Mouse (Mus musculus) CH12.LX (cell line): ENCODE results near the gene Rnaseh2c. TPM values are rescaled to one million over a fixed set of nuclear protein-coding genes. Genes with fewer than 3 reads are reported as not detected.

Source experiments
- DNase-seq: peaks from one replicate; pipeline ENCODE4 v3.0.0-alpha.2; 2013; ENCODE audit errors: extremely low read depth
- H3K27ac ChIP-seq: 2 replicates; pipeline ENCODE4 v1.5.1; 2012; ENCODE audit warnings: low read depth, mild to moderate bottlenecking, control low read depth, moderate library complexity; ENCODE audit not compliant: insufficient read depth
- H3K27me3 ChIP-seq: replicated peaks from 2 replicates; pipeline ENCODE3; 2012; ENCODE audit warnings: inconsistent platforms
- H3K36me3 ChIP-seq, 2 experiments: replicated peaks in 1 of 2; 2 replicates each; pipeline versions ENCODE3 to v1.6.1; 2012; ENCODE audit warnings: inconsistent platforms in 1 of 2, low read length in 1 of 2, mild to moderate bottlenecking in 1 of 2, mixed read lengths in 1 of 2, moderate library complexity in 1 of 2; ENCODE audit not compliant: control insufficient read depth in 1 of 2, insufficient read depth in 1 of 2
- H3K4me1 ChIP-seq, 2 experiments: 2 replicates each; pipeline ENCODE4 v1.6.1; 2012; ENCODE audit warnings: inconsistent platforms in 1 of 2, moderate library complexity in 1 of 2; ENCODE audit not compliant: insufficient read depth in 2 of 2, control insufficient read depth in 1 of 2
- H3K4me2 ChIP-seq: 2 replicates; pipeline ENCODE4 v1.6.1; 2012; ENCODE audit warnings: low read depth, mild to moderate bottlenecking, control low read depth; ENCODE audit not compliant: poor library complexity, insufficient read depth, severe bottlenecking
- H3K4me3 ChIP-seq, 3 experiments: fragments of 150-350 bp in 1 of 3; sonication (generic) in 1 of 3; replicated peaks in 1 of 3; 2 replicates each; pipeline versions ENCODE3 to v1.5.1; 2011 to 2012; ENCODE audit warnings: low read depth in 2 of 3, low read length in 2 of 3, mild to moderate bottlenecking in 2 of 3, moderate library complexity in 2 of 3, control low read depth in 1 of 3, improper control_type of control experiment in 1 of 3, inconsistent platforms in 1 of 3, mixed read lengths in 1 of 3; ENCODE audit not compliant: poor library complexity in 1 of 3
- H3K79me2 ChIP-seq: replicated peaks from 2 replicates; pipeline ENCODE4 v1.6.1; 2012; ENCODE audit warnings: mild to moderate bottlenecking, moderate library complexity; ENCODE audit not compliant: control insufficient read depth, poor library complexity, insufficient read depth, severe bottlenecking; ENCODE audit errors: extremely low read depth
- H3K9ac ChIP-seq: 2 replicates; pipeline ENCODE4 v1.6.1; 2012; ENCODE audit warnings: low read depth, mild to moderate bottlenecking, control low read depth, moderate library complexity; ENCODE audit not compliant: insufficient read depth
- H3K9me3 ChIP-seq: replicated peaks from 2 replicates; pipeline ENCODE3; 2012; ENCODE audit warnings: low read length, inconsistent platforms, mixed read lengths
- BHLHE40 ChIP-seq: IDR thresholded peaks from 2 replicates; pipeline ENCODE4 v1.6.1; 2011; ENCODE audit warnings: mild to moderate bottlenecking, low read depth, low read length, improper control_type of control experiment
- CHD1 ChIP-seq: IDR thresholded peaks from 2 replicates; pipeline ENCODE4 v1.6.1; 2012; ENCODE audit warnings: low read depth, low read length, improper control_type of control experiment, inconsistent platforms
- CHD2 ChIP-seq: IDR thresholded peaks from 2 replicates; pipeline ENCODE4 v1.6.1; 2011; ENCODE audit warnings: low read length, improper control_type of control experiment
- CTCF ChIP-seq, 2 experiments: IDR thresholded peaks in 1 of 2; conservative IDR thresholded peaks in 1 of 2; 2 replicates each; pipeline ENCODE4 v1.5.1; 2011 to 2012; ENCODE audit warnings: low read depth in 2 of 2, low read length in 2 of 2, improper control_type of control experiment in 1 of 2, inconsistent platforms in 1 of 2, mild to moderate bottlenecking in 1 of 2, moderate library complexity in 1 of 2
- E2F4 ChIP-seq: IDR thresholded peaks from 2 replicates; pipeline ENCODE4 v1.6.1; 2011; ENCODE audit warnings: low read depth, low read length, improper control_type of control experiment; ENCODE audit not compliant: insufficient replicate concordance
- ELF1 ChIP-seq: IDR thresholded peaks from 2 replicates; pipeline ENCODE4 v1.6.1; 2014; ENCODE audit warnings: low read depth, mild to moderate bottlenecking, inconsistent platforms, low read length, improper control_type of control experiment
- EP300 ChIP-seq: IDR thresholded peaks from 2 replicates; pipeline ENCODE4 v1.6.1; 2011; ENCODE audit warnings: low read length, improper control_type of control experiment
- ETS1 ChIP-seq: conservative IDR thresholded peaks from 2 replicates; pipeline ENCODE4 v1.6.1; 2012; ENCODE audit warnings: low read depth, mild to moderate bottlenecking, inconsistent platforms, low read length, improper control_type of control experiment, moderate library complexity
- GABPA ChIP-seq: IDR thresholded peaks from 2 replicates; pipeline ENCODE4 v1.6.1; 2012; ENCODE audit warnings: low read depth, low read length, improper control_type of control experiment, inconsistent platforms; ENCODE audit not compliant: insufficient replicate concordance
- HCFC1 ChIP-seq: IDR thresholded peaks from 2 replicates; pipeline ENCODE4 v1.6.1; 2012; ENCODE audit warnings: low read depth, mild to moderate bottlenecking, inconsistent platforms, low read length, improper control_type of control experiment
- IRF4 ChIP-seq: IDR thresholded peaks from 2 replicates; pipeline ENCODE4 v1.6.1; 2014; ENCODE audit warnings: low read depth, mild to moderate bottlenecking, inconsistent platforms, low read length, improper control_type of control experiment
- JUN ChIP-seq: IDR thresholded peaks from 2 replicates; pipeline ENCODE4 v1.6.1; 2011; ENCODE audit warnings: low read depth, mild to moderate bottlenecking, low read length, improper control_type of control experiment, moderate library complexity; ENCODE audit not compliant: insufficient read depth
- JUND ChIP-seq: conservative IDR thresholded peaks from 2 replicates; pipeline ENCODE4 v1.6.1; 2011; ENCODE audit warnings: low read depth, low read length, improper control_type of control experiment
- KAT2A ChIP-seq: IDR thresholded peaks from 2 replicates; pipeline ENCODE4 v1.6.1; 2012; ENCODE audit warnings: low read length, improper control_type of control experiment, inconsistent platforms; ENCODE audit not compliant: insufficient replicate concordance
- MAFK ChIP-seq: IDR thresholded peaks from 2 replicates; pipeline ENCODE4 v1.6.1; 2011; ENCODE audit warnings: low read length, improper control_type of control experiment; ENCODE audit not compliant: insufficient replicate concordance
- MAX ChIP-seq: IDR thresholded peaks from 2 replicates; pipeline ENCODE4 v1.6.1; 2011; ENCODE audit warnings: low read length, improper control_type of control experiment
- MAZ ChIP-seq: IDR thresholded peaks from 2 replicates; pipeline ENCODE4 v1.6.1; 2012; ENCODE audit warnings: low read depth, mild to moderate bottlenecking, inconsistent platforms, low read length, improper control_type of control experiment, moderate library complexity
- MEF2A ChIP-seq: IDR thresholded peaks from 2 replicates; pipeline ENCODE4 v1.6.1; 2014; ENCODE audit warnings: low read depth, mild to moderate bottlenecking, inconsistent platforms, low read length, improper control_type of control experiment, borderline replicate concordance
- MXI1 ChIP-seq: IDR thresholded peaks from 2 replicates; pipeline ENCODE4 v1.6.1; 2011; ENCODE audit warnings: mild to moderate bottlenecking, low read depth, low read length, improper control_type of control experiment
- MYC ChIP-seq: IDR thresholded peaks from 2 replicates; pipeline ENCODE4 v1.6.1; 2011; ENCODE audit warnings: low read depth, mild to moderate bottlenecking, improper control_type of control experiment, low read length
- NELFE ChIP-seq: IDR thresholded peaks from 2 replicates; pipeline ENCODE4 v1.6.1; 2011; ENCODE audit warnings: low read depth, low read length, improper control_type of control experiment
- NRF1 ChIP-seq: IDR thresholded peaks from 2 replicates; pipeline ENCODE4 v1.6.1; 2014; ENCODE audit warnings: low read depth, mild to moderate bottlenecking, inconsistent platforms, low read length, improper control_type of control experiment, moderate library complexity
- PAX5 ChIP-seq: IDR thresholded peaks from 2 replicates; pipeline ENCODE4 v1.6.1; 2012; ENCODE audit warnings: low read length, inconsistent platforms, mixed read lengths
- POLR2A ChIP-seq: IDR thresholded peaks from 2 replicates; pipeline ENCODE4 v1.6.1; 2011; ENCODE audit warnings: low read depth, mild to moderate bottlenecking, improper control_type of control experiment, low read length
- POLR2AphosphoS2 ChIP-seq: IDR thresholded peaks from 2 replicates; pipeline ENCODE4 v1.6.1; 2011; ENCODE audit warnings: low read depth, low read length, improper control_type of control experiment
- RAD21 ChIP-seq: IDR thresholded peaks from 2 replicates; pipeline ENCODE4 v1.6.1; 2011; ENCODE audit warnings: low read depth, mild to moderate bottlenecking, low read length, improper control_type of control experiment, moderate library complexity
- RCOR1 ChIP-seq: conservative IDR thresholded peaks from 2 replicates; pipeline ENCODE4 v1.6.1; 2012; ENCODE audit warnings: low read depth, mild to moderate bottlenecking, inconsistent platforms, low read length, improper control_type of control experiment
- SIN3A ChIP-seq: IDR thresholded peaks from 2 replicates; pipeline ENCODE4 v1.6.1; 2012; ENCODE audit warnings: low read length, improper control_type of control experiment, inconsistent platforms
- TBP ChIP-seq: conservative IDR thresholded peaks from 2 replicates; pipeline ENCODE4 v1.6.1; 2011; ENCODE audit warnings: low read depth, low read length, improper control_type of control experiment
- TCF12 ChIP-seq: IDR thresholded peaks from 2 replicates; pipeline ENCODE4 v1.6.1; 2014; ENCODE audit warnings: low read depth, mild to moderate bottlenecking, inconsistent platforms, low read length, improper control_type of control experiment
- UBTF ChIP-seq: IDR thresholded peaks from 2 replicates; pipeline ENCODE4 v1.6.1; 2012; ENCODE audit warnings: low read depth, mild to moderate bottlenecking, inconsistent platforms, low read length, improper control_type of control experiment, moderate library complexity
- USF1 ChIP-seq: IDR thresholded peaks from 2 replicates; pipeline ENCODE4 v1.6.1; 2014; ENCODE audit warnings: low read depth, mild to moderate bottlenecking, inconsistent platforms, low read length, improper control_type of control experiment
- USF2 ChIP-seq: conservative IDR thresholded peaks from 2 replicates; pipeline ENCODE4 v1.6.1; 2011; ENCODE audit warnings: low read depth, low read length, improper control_type of control experiment
- ZC3H11A ChIP-seq: IDR thresholded peaks from 2 replicates; pipeline ENCODE4 v1.6.1; 2012; ENCODE audit warnings: low read depth, mild to moderate bottlenecking, inconsistent platforms, low read length, improper control_type of control experiment
- ZKSCAN1 ChIP-seq: IDR thresholded peaks from 2 replicates; pipeline ENCODE4 v1.6.1; 2012; ENCODE audit warnings: low read depth, inconsistent platforms, low read length, improper control_type of control experiment, borderline replicate concordance
- ZMIZ1 ChIP-seq: IDR thresholded peaks from 2 replicates; pipeline ENCODE4 v1.6.1; 2012; ENCODE audit warnings: low read depth, mild to moderate bottlenecking, inconsistent platforms, low read length, improper control_type of control experiment
- ZNF384 ChIP-seq: IDR thresholded peaks from 2 replicates; pipeline ENCODE4 v1.6.1; 2012; ENCODE audit warnings: low read depth, low read length, improper control_type of control experiment, inconsistent platforms
- dilution Hi-C: fragments of 300-500 bp; cut with MboI; formaldehyde crosslinking; loops from 2 replicates; pipeline ENCODE4 v1.14.3; 2020; ENCODE audit warnings: low sequenced_read_pairs; ENCODE audit not compliant: extremely low pct_unique_long_range_greater_than_20kb, extremely low pct_ligation_motif_present
- in situ Hi-C: fragments of 300-500 bp; cut with MboI; formaldehyde crosslinking; loops from 3 replicates; pipeline ENCODE4 v1.14.3; 2019; ENCODE audit warnings: low sequenced_read_pairs, low pct_ligation_motif_present, low pct_unique_long_range_greater_than_20kb, mixed read lengths
- polyA plus RNA-seq: library from polyadenylated mRNA; unstranded; fragments of >175 nt; gene quantifications from 2 replicates; pipeline ENCODE4 v1.2.1, GENCODE M21; 2012; ENCODE audit warnings: low read depth; ENCODE audit not compliant: insufficient read length
- total RNA-seq, 2 experiments: library from RNA; depleted of rRNA; stranded (reverse); fragments of 300-350 nt in 1 of 2; fragments of >200 nt in 1 of 2; gene quantifications; 2 replicates each; pipeline ENCODE4 v1.2.3; 2012 to 2014

Rnaseh2c gene
- total and polyA plus RNA-seq, 3 experiments: 54.2 to 124 (median 79.0) TPM

- in situ Hi-C loops (no loop called here), dilution Hi-C loops (no loop called here)
- Histone ChIP-seq H3K4me3 (peak within 1 kb of the TSS; percentile 73 to 87 (median 78)), H3K27ac (peak within 1 kb of the TSS; percentile 94), H3K9ac (peak within 1 kb of the TSS; percentile 88), H3K79me2 (0 out of 2 replicates have a peak, but pooled peaks cover 5% of the 10 kb centered on the region), H3K9me3 (no peaks in the 10 kb centered on the region), H3K36me3 (peaks cover 26 to 33% of the 10 kb centered on the region in 2 experiments), H3K27me3 (peaks cover 32% of the 10 kb centered on the region), H3K4me2 (peak within 1 kb of the TSS; percentile 98), H3K4me1 (peaks cover 7 to 22% of the 10 kb centered on the region in 2 experiments)
- DNase-seq: peak; percentile 87
- no peak for TF ChIP-seq PAX5
- 0 out of 2 replicates have a peak, but pooled peaks have one; percentile 18 for TF ChIP-seq KAT2A
- TF ChIP-seq MAX: peak; percentile 78; the same call in 1 of the 2 replicates
- TF ChIP-seq CHD1: no peak
- no peak; the same call in 1 of the 2 replicates for TF ChIP-seq ZMIZ1
- peak; percentile 38; the same call in 1 of the 2 replicates for TF ChIP-seq RCOR1
- peak; percentile 26 to 92; a peak in 3 of 4 replicates for TF ChIP-seq CTCF (conservative IDR thresholded peaks at IDR 0.05 in 1 of 2, IDR thresholded peaks at IDR 0.05 in 1 of 2; ENCODE audit: low read depth in 2 of 2, low read length in 2 of 2)
- TF ChIP-seq USF1: no peak
- no peak for TF ChIP-seq EP300
- no peak for TF ChIP-seq JUND
- peak; percentile 77 for TF ChIP-seq UBTF
- peak; percentile 20; the same call in 1 of the 2 replicates for TF ChIP-seq NRF1
- peak; percentile 83 for TF ChIP-seq MXI1
- peak; percentile 77; the same call in 1 of the 2 replicates for TF ChIP-seq MAZ
- TF ChIP-seq ELF1: peak; percentile 78
- TF ChIP-seq TCF12: peak; percentile 76; the same call in 1 of the 2 replicates
- TF ChIP-seq ZKSCAN1: no peak
- TF ChIP-seq E2F4: no peak
- TF ChIP-seq BHLHE40: peak; percentile 76
- no peak for TF ChIP-seq POLR2AphosphoS2
- peak; percentile 45 for TF ChIP-seq HCFC1
- TF ChIP-seq TBP: no peak
- peak; percentile 68; the same call in 1 of the 2 replicates for TF ChIP-seq POLR2A
- peak; percentile 61 for TF ChIP-seq NELFE
- TF ChIP-seq MAFK: no peak
- no peak for TF ChIP-seq USF2
- TF ChIP-seq GABPA: no peak
- no peak for TF ChIP-seq ZNF384
- TF ChIP-seq JUN: no peak
- peak; percentile 58; the same call in 1 of the 2 replicates for TF ChIP-seq MEF2A
- peak; percentile 57 for TF ChIP-seq RAD21
- TF ChIP-seq ETS1: no peak
- TF ChIP-seq ZC3H11A: no peak
- TF ChIP-seq CHD2: no peak; the same call in 1 of the 2 replicates
- peak; percentile 44 for TF ChIP-seq SIN3A
- TF ChIP-seq MYC: peak; percentile 83
- peak; percentile 65 for TF ChIP-seq IRF4
Measured at GRCm38 (mm10) chr19:5567534-5568469, 33.9 kb upstream of the Rnaseh2c start, which contains the start of gene Ap5b1. Gene Ap5b1, plus strand, starts transcription at chr19:5568025.
